Mouse (Mus musculus) large intestine, adult 2 months (tissue): ENCODE measurements around the gene Zmynd12. TPM values are rescaled to one million over a fixed set of nuclear protein-coding genes. Genes with fewer than 3 reads are reported as not detected.

Experiments used
- DNase-seq: peaks from one replicate; pipeline ENCODE4 v3.0.0-alpha.2; 2012; ENCODE audit warnings: low read depth, low spot score
- WGBS: fragments of 180-500 bp; shearing (Covaris S2); methylation state at CpG from one replicate; pipeline ENCODE4 v1.1.7; 2018; 5-methylcytosine and 5-hydroxymethylcytosine counted together
- polyA plus RNA-seq: library from polyadenylated mRNA; depleted of rRNA; stranded (reverse); fragments of >200 nt; gene quantifications from 2 replicates; pipeline ENCODE4 v1.2.3, GENCODE M21; 2012

Zmynd12 gene
- polyA plus RNA-seq, 1 experiment, result 0.20 TPM

DNA sequence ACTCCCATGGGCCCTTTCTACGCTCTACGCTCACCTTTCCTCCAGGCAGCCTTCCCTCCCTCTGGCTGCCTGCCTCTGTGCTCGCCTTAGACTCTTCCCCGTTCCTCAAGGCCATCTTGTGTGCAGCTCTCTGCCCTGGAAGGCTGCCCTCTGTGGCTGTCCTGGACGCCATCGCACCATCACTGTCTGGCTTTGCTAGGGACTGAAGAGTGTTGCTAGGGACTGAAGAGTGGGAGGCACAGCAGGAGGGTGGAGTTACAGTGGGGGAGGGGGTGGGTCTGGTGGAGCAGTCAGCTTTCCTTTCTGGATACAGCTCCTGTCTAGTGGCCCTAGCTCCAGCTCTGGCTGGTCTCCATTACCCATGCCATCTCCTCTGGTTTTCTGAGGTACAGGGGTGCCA, 19.9 kb downstream of the Zmynd12 start:
- 52% methylated on average over 6 of the region's 6 CpGs for WGBS
- no peak for DNase-seq

GRCm38 (mm10) chr4:119447261-119447660, 24.6 kb downstream of the Zmynd12 start:
- DNase-seq, result no peak
- WGBS, result 91% methylated on average over 6 of the region's 6 CpGs

GRCm38 (mm10) chr4:119447786-119448185, 25.2 kb downstream of the Zmynd12 start:
- 68% methylated on average over 3 of the region's 3 CpGs for WGBS
- no peak for DNase-seq

DNA sequence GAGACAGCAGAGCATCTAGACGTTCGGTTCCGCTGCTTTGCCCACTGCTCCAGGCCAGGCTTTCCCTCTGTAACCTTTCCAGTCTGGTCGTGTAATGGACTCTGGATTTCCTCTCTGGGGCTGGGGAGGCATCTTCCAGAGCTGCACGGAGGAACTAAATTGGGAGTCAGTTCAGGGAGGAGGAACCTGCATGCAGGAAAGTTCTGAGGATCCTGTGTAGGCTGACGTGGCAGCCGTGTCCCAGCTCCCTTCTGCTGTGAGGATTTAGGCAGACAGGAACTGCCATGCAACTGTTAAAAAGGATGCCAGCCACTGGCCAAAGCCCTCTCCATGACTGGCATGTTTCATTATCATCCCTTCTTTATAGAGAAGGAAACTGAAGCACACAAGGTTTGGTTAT, 27.8 kb downstream of the Zmynd12 start:
- DNase-seq, result no peak
- WGBS, result 68% methylated on average over 7 of the region's 7 CpGs

- 59% methylated on average over 5 of the region's 5 CpGs for WGBS
- no peak for DNase-seq
These were observed 30.5 kb downstream of the Zmynd12 start for GRCm38 (mm10) chr4:119453128-119453527.

DNA sequence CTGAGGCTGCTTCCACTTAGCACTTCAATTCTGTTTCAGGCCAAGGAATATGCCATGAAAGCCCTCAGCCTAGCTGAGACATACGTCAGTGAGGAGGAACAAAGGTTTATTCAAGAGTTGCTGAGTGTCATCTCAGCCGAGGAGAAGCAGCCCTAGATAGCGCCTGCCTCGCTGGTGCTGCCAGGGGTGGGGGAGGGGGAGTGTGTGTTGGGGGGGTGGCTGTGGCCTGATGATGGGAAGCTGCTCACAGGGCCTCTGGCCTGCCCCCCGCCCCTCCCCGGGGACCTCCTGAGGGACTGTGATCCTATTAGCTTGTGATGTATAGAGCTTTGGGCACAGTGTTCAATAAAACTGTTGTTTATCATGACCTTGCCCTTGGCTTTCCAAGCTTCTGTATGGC, 30.9 kb downstream of the Zmynd12 start:
- DNase-seq, result no peak
- WGBS, result 25% methylated on average over 6 of the region's 6 CpGs

- WGBS, result 76% methylated on average over 5 of the region's 5 CpGs
- no peak for DNase-seq
These were observed 37.7 kb downstream of the Zmynd12 start for GRCm38 (mm10) chr4:119460296-119460695.

- 50% methylated on average over 8 of the region's 8 CpGs for WGBS
- DNase-seq, result no peak
These were observed 38.1 kb downstream of the Zmynd12 start for GRCm38 (mm10) chr4:119460728-119461141.

GRCm38 (mm10) chr4:119462457-119462856, 39.8 kb downstream of the Zmynd12 start:
- no peak for DNase-seq
- 78% methylated on average over 3 of the region's 3 CpGs for WGBS

GRCm38 (mm10) chr4:119462858-119463755, 40.5 kb downstream of the Zmynd12 start:
- 17% methylated on average over 11 of the region's 11 CpGs for WGBS
- no peak for DNase-seq

GRCm38 (mm10) chr4:119463756-119464419, 41.3 kb downstream of the Zmynd12 start:
- DNase-seq, result no peak
- 67% methylated on average over 13 of the region's 13 CpGs for WGBS

- DNase-seq, result no peak
- 89% methylated on average over 5 of the region's 5 CpGs for WGBS
These were observed 43.2 kb downstream of the Zmynd12 start for GRCm38 (mm10) chr4:119465841-119466240.

- DNase-seq, result no peak
- 42% methylated on average over 16 of the region's 16 CpGs for WGBS
These were observed 45.2 kb downstream of the Zmynd12 start for GRCm38 (mm10) chr4:119467720-119468380.

DNA sequence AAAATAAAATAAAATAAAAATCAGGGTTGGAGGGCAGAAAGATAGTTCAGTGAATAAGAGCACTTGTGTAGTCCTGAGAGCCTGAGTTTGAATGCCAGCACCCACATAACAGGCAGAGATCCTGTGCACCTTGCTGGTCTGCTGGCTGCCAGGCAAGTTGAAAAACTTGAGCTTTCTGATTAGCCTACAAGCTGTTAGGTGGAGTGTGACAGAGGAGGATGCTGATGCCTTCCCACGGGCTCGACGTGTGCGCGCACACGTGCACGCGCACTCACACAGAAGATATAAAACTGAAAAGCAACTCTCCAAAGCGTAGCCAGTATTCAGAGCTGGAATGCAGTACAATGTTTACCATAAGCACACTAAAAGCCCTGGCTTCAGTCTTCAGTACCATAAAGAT, 49.9 kb downstream of the Zmynd12 start:
- 22% methylated on average over 9 of the region's 9 CpGs for WGBS

DNA sequence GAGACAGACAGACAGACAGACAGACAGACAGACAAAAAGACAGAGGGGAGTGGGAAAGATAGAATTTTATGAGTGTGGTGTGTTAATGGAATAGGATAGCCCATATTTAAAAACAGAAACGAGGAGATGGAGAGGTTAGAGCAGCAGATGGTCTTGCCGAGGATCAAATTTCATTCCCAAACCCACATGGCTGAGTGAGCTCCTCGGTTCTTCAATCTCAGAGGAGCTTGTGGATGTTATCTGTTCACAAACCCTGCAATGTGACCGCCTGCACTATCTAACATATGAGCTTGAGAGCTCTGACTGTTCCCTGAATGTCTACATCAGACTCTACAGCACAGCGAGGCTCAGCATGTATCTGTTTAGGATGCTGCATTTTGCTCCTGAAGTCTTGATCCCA, 50.5 kb downstream of the Zmynd12 start:
- 30% methylated on average over 5 of the region's 5 CpGs for WGBS

More for the DNA sequence above, 49.9 kb downstream of the Zmynd12 start:
- no peak for DNase-seq

DNA sequence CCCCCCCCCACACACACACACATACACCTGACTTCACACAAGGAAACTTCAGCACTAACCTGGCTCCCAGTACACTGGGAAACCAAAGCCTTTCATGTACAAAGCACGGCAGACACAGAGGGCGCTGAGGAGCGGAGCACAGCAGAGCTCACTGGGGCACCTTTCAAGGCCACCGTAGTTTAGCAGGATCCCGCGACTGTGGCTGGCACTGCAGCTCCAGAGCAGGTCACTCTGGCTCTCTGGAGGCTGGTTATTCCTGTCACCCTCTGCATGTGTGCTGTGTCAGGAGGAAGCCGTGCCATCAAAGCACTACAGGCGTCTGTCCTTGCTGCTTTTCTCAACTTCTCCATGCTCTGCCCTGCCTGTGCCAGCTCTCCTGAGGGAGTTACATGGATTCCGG, 60.4 kb downstream of the Zmynd12 start:
- whole genome bisulfite sequencing, result 40% methylated on average over 9 of the region's 9 CpGs
- DNase-seq, result no peak

More for the DNA sequence above, 50.5 kb downstream of the Zmynd12 start:
- no peak for DNase-seq

DNA sequence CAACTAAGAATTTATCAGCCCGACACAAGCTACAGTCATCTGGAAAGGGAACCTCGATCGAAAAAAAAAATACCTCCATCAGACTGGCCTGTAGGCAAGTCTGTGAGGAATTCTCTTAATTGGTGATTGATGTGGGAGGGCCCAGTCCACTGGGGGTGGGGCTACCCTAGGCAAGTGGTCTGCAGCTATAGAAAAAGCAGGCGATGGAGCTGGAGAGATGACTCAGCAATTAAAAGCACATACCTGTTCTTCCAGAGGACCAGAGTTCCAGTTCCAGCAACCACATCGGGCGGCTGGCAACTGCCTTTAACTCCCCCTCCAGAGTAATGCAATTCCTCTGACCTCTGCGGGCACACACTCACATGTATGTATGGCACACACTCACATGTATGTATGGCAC, 62.3 kb downstream of the Zmynd12 start:
- 75% methylated on average over 7 of the region's 7 CpGs for WGBS
- no peak for DNase-seq

DNA sequence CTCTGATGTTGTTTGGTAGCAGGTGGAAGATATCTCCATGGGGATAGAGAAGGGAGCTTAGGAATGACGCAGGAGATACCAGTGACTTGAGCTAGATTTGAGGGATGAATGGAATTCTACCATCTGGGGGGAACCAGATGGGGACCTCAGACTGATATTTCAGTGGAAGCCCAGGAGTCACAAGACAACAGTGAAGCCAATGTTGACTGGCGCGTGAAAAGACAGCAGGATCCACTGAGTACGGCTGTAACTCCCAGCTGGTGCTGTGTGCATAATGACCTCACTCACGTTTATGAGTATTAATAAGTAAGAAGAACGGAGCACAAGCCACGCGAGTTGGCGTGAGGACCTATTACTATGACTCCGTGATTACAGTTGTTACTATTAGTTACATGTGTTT, 67.1 kb downstream of the Zmynd12 start:
- 81% methylated on average over 10 of the region's 10 CpGs for WGBS

DNA sequence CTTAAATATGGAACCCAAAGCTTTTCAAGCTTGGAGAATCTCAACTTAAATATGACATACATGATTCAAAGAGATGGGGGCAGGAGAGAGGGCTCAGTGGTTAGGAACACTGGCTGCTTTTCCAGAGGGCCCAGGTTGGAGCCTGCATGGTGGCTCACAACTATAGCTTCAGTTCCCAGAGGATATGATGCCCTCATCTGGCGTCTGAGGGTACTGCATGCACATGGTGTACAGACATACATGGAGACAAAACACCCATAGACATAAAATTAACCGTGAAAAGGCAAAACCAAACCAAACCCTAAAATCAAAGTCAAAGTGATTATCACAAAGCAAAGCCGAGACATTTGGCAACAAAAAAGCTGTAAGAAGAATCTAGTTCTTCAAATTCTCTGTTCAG, 68.2 kb downstream of the Zmynd12 start:
- WGBS, result 77% methylated on average over 3 of the region's 3 CpGs
- DNase-seq, result no peak

More for the DNA sequence above, 67.1 kb downstream of the Zmynd12 start:
- no peak for DNase-seq

GRCm38 (mm10) chr4:119492291-119492932, 69.8 kb downstream of the Zmynd12 start, which contains the start of gene Rimkla:
TSS of gene Rimkla (minus strand) at chr4:119492628.
- under 1% methylated on average over 77 of the region's 77 CpGs for WGBS
- no peak for DNase-seq
